Mouse (Mus musculus) megakaryocyte, embryonic 14.5 days (primary cell): ENCODE measurements around the gene Mex3b.

Experiments used
- FLI1 ChIP-seq: IDR thresholded peaks from 2 replicates; pipeline ENCODE4 v1.6.1; 2012; ENCODE audit warnings: low read length, inconsistent platforms, mixed read lengths
- GATA1 ChIP-seq: IDR thresholded peaks from 3 replicates; pipeline ENCODE4 v1.6.1; 2012; ENCODE audit warnings: mixed read lengths, low read length, inconsistent platforms, borderline replicate concordance

- TF ChIP-seq GATA1, result no peak
- no peak for TF ChIP-seq FLI1
These were observed 15.5 kb upstream of the Mex3b start for GRCm38 (mm10) chr7:82851670-82852069.
